ENCODE assay signal across 21 mouse cellular contexts in the genomic region with DNA sequence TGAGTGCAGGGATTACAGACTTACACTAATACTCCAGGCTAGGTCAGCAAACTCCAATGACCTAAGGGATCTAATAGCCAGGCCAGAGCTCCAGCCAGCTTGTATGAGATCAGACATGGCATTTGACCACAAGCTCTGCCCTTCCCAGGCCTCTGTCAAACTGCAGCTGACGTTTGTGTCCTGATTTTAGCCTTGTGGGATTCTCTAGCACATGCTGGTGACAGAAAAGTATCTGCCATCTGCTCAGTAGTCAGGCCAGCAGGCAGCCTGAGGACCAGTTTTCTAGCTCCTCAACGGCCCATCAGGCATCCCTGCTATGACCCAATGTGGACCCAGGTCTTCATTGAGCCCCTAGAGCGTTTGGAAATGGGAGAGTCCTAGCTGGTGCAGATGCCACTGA.
DNase-seq lines count a peak whose midpoint lies in the region; TF ChIP-seq lines count a peak whose summit lies in the region.
"Had no signal": no experiment of that assay in that cellular context is flagged by ENCODE, and none has a peak within 500 bp of the region (broad histone marks: within the 10 kb centered on the region; RNA-seq: fewer than 3 reads in every experiment).

No protein-coding gene starts in this region.

- intact Hi-C loops in gastrocnemius, adult 2 months (cut with DNase I), result loop anchor here (5.0 kb wide), 1 partner anchor 65 kb away; no protein-coding TSS in a partner anchor

- H3K27ac ChIP-seq in gastrocnemius, adult 2 months, result peak overlapping the region; percentile 81
- H3K27ac ChIP-seq: forebrain, embryonic 10.5 days; heart, embryonic 13.5 days; hindbrain, embryonic 15.5 days; intestine, embryonic 15.5 days had no signal

- no peak for TF ChIP-seq CTCF in gastrocnemius, adult 2 months (IDR thresholded peaks at IDR 0.05)

- H3K4me3 ChIP-seq in gastrocnemius, adult 2 months, result no peak overlapping the region
- H3K4me3 ChIP-seq: forebrain, embryonic 10.5 days; heart, embryonic 13.5 days; hindbrain, embryonic 15.5 days; intestine, embryonic 15.5 days had no signal

- DNase-seq in gastrocnemius, adult 2 months, result peak; percentile 77
- DNase-seq in gastrocnemius, postnatal 10 days, result no peak
- peak; percentile 90 for DNase-seq in cerebellum, adult 11-12 months
- DNase-seq in cerebellum, postnatal 14 days, result peak; percentile 61 to 62
- DNase-seq in retina, postnatal 7 days (ENCODE audit: low read depth, low spot score), result peak; percentile 30
- no peak for DNase-seq in yolk sac, embryonic 10.5 days (ENCODE audit: low spot score)
- DNase-seq in layer of hippocampus, postnatal 36 days, result no peak
- DNase-seq: embryo, embryonic 11 days; heart, adult 11 months; heart, postnatal 36 days; kidney, adult 9 months; kidney, postnatal 25 days; lung, embryonic 14.5 days; lung, postnatal 36 days; right cerebral cortex, adult 18-20 months; spleen, adult 18-20 months; thymus, postnatal 36 days had no signal

Comparison
In these comparisons a context has a peak if more than half of its experiments do, and no peak if none do; other contexts are left out.
1. DNase-seq: peak in gastrocnemius, adult 2 months (single experiment), cerebellum, adult 11-12 months (single experiment), cerebellum, postnatal 14 days (2 of 2) and retina, postnatal 7 days (single experiment); none in gastrocnemius, postnatal 10 days (single experiment), yolk sac, embryonic 10.5 days (single experiment) and layer of hippocampus, postnatal 36 days (0 of 2).